Mouse (Mus musculus): ENCODE data around the gene Fes.

Gene Fes

GRCm38 (mm10) chr7:80374280-80374679, 13.5 kb downstream of the Fes start:
- DNase-seq: no peak

DNA sequence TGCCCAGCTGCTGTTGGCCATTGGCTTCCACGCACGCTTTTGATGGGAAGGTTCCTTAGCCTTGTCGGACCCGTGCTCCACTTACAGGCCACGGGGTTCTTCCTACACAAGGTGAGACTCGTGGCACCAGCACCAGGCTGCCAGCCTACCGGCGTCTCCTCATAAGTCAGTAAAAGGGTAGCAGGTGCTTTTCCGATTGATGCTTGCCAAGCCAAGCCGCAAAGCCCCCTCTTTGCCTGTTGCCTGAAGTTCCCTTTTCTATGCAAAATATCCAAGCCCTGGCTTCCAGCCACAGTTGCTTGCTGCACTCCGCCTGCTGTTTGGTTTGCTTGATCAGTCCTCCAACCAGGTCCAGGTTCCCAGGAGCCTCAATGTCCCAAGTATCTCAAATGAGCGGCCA, 13.9 kb downstream of the Fes start:
- DNase-seq: no peak

DNA sequence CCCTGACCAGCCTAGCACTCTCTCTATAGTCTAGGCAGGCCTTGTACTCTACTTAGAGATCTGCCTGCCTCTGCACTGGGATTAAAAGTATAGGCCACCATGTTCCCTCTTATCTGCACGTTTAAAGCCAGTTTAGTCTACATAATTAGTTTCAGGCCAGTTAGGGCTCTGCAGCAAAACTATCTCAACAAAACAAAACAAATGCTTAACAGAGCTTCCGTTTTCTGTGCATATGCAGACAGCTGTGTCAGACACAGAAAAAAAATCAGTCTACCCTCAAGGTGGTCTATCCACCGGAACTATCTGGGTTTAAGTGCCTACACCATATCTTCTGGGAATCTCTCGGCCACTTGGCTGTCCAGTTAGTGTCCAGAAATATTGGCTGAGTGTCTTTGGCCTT, 14.4 kb downstream of the Fes start:
- DNase-seq: no peak

GRCm38 (mm10) chr7:80372667-80373066, 15.1 kb downstream of the Fes start:
- no peak for DNase-seq

DNA sequence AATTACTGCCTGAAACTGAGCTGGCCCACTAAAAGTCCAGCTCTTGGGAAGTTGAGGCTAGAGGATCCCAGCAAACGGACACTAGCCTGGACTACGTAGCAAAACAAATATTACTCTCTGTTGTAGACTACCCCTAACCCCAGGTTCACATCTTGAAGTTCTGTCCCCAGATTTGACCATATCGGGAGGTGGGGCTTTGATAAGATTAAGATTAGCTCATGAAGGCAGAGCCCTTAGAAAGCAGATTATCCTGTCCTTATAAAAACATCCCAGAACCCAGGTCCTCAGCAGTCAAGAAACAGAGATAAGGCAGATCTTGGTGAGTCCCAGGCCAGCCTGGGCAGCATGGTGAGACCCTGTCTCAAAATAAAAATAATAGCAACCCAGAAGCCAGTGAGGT, 15.6 kb downstream of the Fes start:
- DNase-seq: no peak

DNA sequence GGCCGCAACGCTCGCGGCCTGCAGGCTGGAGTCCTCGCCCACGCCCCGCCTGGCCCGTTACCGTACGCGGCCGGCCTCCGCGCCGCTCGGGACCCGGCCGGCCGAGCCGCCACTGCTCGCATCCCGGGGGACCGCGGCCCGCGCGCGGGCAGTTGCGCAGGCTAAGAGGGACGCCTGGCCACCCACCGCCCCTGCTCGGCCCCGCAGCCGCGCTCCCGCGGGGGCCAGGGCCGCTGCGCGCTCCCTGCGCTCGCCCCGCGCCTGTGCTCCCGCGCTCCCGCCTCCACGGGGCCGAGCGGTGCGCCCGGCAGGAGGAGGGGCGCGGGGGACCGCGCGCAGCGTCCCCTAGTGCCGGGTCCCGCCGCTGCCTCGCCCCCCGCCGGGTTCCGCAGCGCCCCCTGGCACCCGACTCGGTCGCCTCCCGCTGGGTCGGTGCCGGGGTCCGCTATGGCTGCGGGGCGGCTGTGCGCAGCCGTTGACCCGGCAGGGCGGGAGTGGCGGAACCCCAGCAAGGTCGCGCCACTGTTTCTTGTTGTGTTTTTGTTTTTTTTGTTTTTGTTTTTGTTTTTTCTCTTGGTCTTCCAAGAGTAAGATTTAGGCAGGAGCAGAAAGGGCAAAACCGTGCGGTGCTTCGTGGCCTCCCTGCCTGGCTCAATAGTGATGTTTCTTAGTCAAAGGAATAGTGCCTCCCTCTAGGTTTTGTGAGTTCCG, 16.6 kb downstream of the Fes start, which contains the start of gene Man2a2:
TSS of gene Man2a2 (minus strand) at position 335 of the 711 bp plus-strand sequence.
- peak; percentile 91 for DNase-seq

- DNase-seq: peak; percentile 82 to 85
Observed at GRCm38 (mm10) chr7:80370649-80371040, 17.1 kb downstream of the Fes start.

- DNase-seq: no peak
Observed at GRCm38 (mm10) chr7:80369967-80370431, 17.7 kb downstream of the Fes start.

GRCm38 (mm10) chr7:80369461-80369860, 18.3 kb downstream of the Fes start:
- DNase-seq: no peak

DNA sequence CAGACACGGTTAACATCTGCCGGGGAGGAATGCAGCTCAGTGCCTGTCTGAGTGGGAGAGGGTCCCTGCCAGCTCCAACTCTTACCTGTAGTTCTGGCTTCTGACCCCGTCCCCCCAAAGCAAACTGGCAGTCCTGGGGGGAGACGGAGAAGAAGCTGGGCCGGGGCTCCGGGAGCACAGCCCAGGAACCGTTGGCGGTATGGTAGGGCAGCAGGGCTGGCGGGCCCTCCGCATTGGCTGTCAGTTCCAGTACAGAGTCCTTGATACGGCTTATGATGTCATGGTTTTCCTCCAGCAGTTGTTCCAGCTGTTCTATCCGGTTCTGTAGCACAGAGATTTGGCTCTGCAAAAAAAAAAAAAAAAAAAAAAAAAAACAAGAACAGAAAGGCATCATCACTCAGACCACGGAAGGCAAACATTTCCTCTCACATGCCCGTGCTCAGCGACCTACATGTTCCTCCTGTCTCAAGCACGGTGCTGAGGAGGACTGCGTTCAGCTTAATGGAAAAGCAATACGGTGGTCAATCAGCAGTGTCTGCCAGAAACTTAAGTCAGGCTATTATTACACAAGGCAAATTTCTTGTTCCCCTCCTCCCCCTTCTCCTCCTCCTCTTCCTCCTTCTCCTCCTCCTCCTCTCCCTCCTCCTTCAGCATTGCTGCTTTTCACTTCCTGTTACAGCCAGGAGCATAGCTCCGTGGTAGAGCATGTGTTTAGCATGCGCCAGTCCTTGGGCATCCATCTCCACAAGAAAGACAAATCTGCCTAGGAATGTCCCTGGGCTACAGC, 18.9 kb downstream of the Fes start:
- no peak for DNase-seq

DNA sequence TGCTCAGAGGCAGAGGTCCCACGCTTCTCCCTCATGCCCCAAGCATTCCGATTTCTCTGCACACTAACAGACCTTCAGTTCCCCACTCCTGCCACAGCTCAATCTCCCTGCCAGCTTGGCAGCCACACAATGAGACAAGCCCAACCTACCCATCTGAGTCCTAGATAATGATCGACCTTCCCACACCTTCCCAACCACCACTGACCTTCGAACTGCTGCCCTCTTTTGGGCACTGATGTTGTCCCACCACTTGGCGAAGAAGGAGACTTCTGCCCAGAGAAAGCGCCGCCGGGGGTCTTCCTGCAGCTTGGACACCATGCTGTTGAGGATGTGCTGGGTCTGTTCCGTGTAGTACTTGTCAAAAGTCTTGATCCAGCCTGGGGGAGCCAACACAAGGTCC, 19.7 kb downstream of the Fes start:
- DNase-seq: no peak

DNA sequence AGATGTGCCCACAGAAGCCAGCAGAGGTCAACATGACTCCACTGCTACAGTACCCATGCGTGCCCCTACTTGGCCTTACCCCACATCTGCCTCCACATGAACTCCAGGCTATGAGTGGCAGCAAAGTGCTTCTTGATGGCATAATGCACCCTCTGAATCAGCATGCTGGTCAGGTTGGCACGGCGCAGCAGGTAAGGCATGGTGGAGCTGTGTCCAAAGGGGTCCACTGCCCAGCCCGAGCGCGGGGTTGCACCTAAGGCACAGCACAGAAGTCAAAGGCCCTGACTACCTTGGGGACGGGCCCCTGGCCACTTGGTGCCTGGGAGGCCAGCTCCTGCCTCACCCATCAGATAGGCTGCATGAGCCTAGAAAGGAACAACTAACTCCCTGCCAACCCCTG, 20.5 kb downstream of the Fes start:
- no peak for DNase-seq

DNA sequence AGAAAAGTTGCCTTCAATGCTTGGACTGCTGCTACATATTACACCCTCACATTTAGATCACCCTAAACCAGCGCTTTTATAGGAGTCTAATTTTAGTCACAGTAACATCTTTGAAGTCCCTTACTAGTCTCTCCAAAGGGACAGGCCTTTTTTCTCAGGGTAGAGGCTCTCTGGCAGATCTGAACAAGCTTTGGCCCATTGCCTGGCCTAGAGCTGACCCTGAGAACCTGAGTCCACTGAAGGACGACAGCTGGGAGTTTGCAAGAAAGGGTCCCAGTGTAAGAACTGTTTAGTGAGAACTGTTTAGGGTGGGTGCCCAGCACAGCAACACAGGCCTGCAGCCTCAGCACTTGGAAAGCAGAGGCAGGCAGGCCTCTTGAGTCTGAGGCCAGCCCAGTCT, 22.0 kb downstream of the Fes start:
- DNase-seq: peak in 1 of 2 experiments; percentile 67

GRCm38 (mm10) chr7:80360435-80360834, 27.3 kb downstream of the Fes start:
- no peak for DNase-seq

- DNase-seq: no peak
Observed at GRCm38 (mm10) chr7:80358039-80358438, 29.7 kb downstream of the Fes start.

DNA sequence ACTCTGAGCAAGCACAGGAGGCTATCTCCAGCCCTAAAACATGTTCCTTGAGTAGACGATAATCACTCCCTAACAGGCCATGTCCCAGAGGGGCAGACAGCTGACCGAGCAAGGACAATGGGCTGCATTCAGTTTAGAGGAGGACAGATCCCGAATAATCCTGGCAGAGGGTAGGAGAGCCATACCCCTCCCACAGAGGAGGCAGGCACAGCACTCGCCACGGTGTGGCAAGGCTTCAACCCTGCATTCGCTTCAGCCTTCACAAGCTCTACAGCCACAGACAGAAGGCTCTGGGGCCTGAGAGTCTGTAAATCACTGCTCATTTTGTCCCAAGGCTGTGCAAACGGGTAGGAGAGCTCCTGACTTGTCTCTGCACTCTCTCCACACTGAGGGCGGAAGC, 30.6 kb downstream of the Fes start:
- no peak for DNase-seq

DNA sequence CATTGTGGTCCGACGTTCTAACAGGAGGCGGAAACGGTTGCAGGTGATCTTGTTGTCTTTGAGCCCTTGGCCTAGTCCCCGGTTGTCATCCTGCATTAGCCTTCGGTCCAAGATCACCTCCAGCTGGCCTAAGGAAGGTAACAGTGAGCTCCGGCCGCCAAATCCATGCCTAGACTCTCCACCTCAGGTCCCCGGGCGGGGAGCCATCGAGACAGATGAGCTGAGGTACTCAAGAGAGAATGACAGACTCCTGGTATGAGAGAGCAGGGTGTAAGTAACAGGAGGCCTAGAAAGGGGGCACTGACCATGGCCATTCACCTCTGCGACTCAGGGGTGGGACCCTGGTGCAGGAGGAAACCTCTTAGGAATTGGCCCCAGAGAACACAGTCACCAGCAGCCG, 31.4 kb downstream of the Fes start:
- DNase-seq: no peak

DNA sequence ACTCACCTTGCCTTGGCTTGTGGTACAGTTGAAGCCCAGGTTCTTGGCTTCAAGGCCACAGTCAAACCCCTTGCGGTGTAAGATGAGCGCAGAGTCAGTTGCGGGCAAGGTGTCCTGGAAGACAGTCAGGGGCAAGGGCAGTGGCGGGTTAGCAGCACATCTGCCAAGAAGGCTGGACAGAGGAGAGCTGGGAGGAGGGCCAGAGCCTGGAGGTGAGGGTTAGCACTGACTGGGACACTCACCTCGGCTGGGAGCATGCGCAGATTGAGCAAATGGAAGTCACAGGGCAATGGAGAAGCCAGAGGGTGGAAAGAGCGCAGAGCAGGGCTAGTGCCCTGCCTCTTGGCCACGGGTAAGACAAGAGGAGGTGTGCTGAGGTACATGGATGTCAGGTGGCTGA, 34.8 kb downstream of the Fes start:
- DNase-seq: peak in 1 of 2 experiments; percentile 19

- DNase-seq: no peak
Observed at GRCm38 (mm10) chr7:80350808-80351207, 36.9 kb downstream of the Fes start.

DNA sequence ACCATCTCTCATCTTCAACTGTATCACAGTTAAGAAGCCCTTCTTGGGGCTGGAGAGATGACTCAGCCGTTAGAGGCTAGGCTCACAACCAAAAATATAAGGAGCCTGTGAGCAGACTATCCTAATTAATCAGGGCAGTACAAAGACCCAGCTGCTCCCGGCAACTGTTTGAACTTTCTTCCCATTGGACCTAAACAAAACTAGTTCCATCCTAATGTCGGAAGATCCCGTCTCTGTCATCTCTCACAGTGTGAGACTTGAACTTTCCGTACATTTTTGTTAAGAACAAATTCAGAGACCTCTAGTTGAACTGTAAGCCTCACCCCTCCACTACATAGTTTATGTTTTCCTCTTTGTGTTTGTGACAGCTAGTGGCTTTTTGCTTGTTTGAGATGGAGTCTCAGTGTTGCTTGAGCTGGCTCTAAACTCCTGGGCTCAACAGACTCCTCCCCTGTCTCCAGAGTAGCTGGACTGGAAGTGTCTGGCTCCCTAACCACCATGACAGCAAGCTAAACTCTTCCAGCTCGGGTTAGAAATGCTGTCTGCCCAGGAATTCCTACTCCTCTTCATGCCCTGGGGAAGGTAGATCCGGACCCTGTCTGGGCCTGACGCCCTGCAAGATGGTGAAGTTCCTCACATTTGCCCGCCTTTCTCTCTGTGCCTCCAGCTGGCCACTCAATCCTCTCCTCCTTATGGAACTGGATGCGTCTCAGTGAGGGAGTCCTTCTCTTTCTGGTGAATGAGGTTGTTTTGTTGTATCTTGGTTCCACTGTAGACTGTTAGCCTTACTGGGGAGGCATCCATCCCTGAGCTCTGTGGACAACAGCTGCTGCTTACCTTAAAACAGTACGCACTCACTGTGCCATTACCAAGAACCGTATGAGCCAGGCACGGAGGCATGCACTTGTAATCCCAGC, 39.8 kb downstream of the Fes start:
- no peak for DNase-seq

- DNase-seq: no peak
Observed at GRCm38 (mm10) chr7:80346830-80347229, 40.9 kb downstream of the Fes start.

GRCm38 (mm10) chr7:80346173-80346572, 41.6 kb downstream of the Fes start:
- no peak for DNase-seq
